Mouse (Mus musculus) megakaryocyte, embryonic 14.5 days (primary cell): ENCODE measurements around the gene Sac3d1.

Source experiments
- FLI1 ChIP-seq: IDR thresholded peaks from 2 replicates; pipeline ENCODE4 v1.6.1; 2012; ENCODE audit warnings: low read length, inconsistent platforms, mixed read lengths
- GATA1 ChIP-seq: IDR thresholded peaks from 3 replicates; pipeline ENCODE4 v1.6.1; 2012; ENCODE audit warnings: mixed read lengths, low read length, inconsistent platforms, borderline replicate concordance

DNA sequence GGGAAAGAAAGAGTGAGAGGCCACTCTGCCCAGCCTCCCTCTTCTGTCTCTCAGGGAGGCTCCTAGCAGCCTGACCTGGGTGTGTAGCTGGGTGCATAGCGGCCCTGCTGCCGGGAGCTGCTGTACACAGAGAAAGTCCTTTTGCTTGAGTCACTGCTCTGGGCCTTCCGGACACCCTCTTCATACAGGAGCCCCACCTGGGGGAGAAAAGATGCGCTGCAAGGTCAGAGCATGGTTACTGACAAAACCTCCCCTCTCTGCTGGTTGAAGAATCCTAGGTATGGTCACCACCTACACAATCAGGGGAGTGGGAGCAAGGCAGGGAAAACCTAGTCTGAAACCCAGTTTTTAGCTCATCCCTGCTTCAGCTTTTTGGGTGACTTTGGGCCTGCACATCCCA lies 49.5 kb downstream of the Sac3d1 start:
- TF ChIP-seq FLI1 (no peak), GATA1 (no peak)
